Mouse (Mus musculus) neural tube, embryonic 15.5 days (tissue): ENCODE results near the gene H2-Ob. TPM values are rescaled to one million over a fixed set of nuclear protein-coding genes. Genes with fewer than 3 reads are reported as not detected.
A peak's percentile ranks its signal among the peaks of the same experiment; 100 is the strongest.

Experiments
- ATAC-seq: fragments of 200-750 bp; cut with Nextera tagmentation; 2 replicates; pipeline ENCODE4 v1.8.0; 2017; ENCODE audit warnings: mild to moderate bottlenecking, moderate TSS enrichment, moderate library complexity; ENCODE audit not compliant: low FRiP score
- H3K27ac ChIP-seq: fragments of 300-500 bp; sonication (generic); replicated peaks from 2 replicates; pipeline ENCODE4 v1.5.1; 2015; ENCODE audit warnings: mild to moderate bottlenecking, inconsistent platforms
- H3K27me3 ChIP-seq: fragments of 300-500 bp; sonication (generic); replicated peaks from 2 replicates; pipeline ENCODE4 v1.6.1; 2015; ENCODE audit warnings: inconsistent platforms
- H3K36me3 ChIP-seq: fragments of 300-500 bp; sonication (generic); 2 replicates; pipeline ENCODE4 v1.6.1; 2015; ENCODE audit warnings: inconsistent platforms
- H3K4me1 ChIP-seq: fragments of 300-500 bp; sonication (generic); 2 replicates; pipeline ENCODE4 v1.6.1; 2015; ENCODE audit warnings: inconsistent platforms
- H3K4me2 ChIP-seq: fragments of 300-500 bp; sonication (generic); 2 replicates; pipeline ENCODE4 v1.6.1; 2015; ENCODE audit warnings: inconsistent platforms, mild to moderate bottlenecking, moderate library complexity
- H3K4me3 ChIP-seq: fragments of 300-500 bp; sonication (generic); replicated peaks from 2 replicates; pipeline ENCODE4 v1.5.1; 2015; ENCODE audit warnings: mild to moderate bottlenecking, inconsistent platforms
- H3K9ac ChIP-seq: fragments of 300-500 bp; sonication (generic); replicated peaks from 2 replicates; pipeline ENCODE4 v1.6.1; 2015; ENCODE audit warnings: mild to moderate bottlenecking, inconsistent platforms
- H3K9me3 ChIP-seq: fragments of 300-500 bp; sonication (generic); replicated peaks from 2 replicates; pipeline ENCODE4 v1.6.1; 2016; ENCODE audit warnings: inconsistent platforms
- WGBS: fragments of 180-500 bp; shearing (Covaris S2); methylation state at CpG from one replicate; pipeline ENCODE4 v1.1.7; 2015; ENCODE audit warnings: mixed read lengths; 5-methylcytosine and 5-hydroxymethylcytosine counted together
- polyA plus RNA-seq: library from polyadenylated mRNA; unstranded; fragments of >200 nt; fragmentation: Nextera tagmentation; extraction: Ambion mirVana; gene quantifications from 2 replicates; pipeline ENCODE4 v1.2.1, GENCODE M21; 2015

Gene H2-Ob
- polyA plus RNA-seq, 1 experiment from 2014 or later = 0.08 TPM

GRCm38 (mm10) chr17:34288131-34288530 lies 49.4 kb downstream of the H2-Ob start:
- WGBS = 78% methylated on average over 3 of the region's 3 CpGs
- no peaks in the 10 kb centered on the region for H3K27me3 ChIP-seq
- H3K27ac ChIP-seq = no peak overlapping the region
- peaks cover 5% of the 10 kb centered on the region; the same call in 1 of the 2 replicates for H3K4me1 ChIP-seq
- no peak overlapping the region for H3K4me3 ChIP-seq
- H3K9me3 ChIP-seq = no peaks in the 10 kb centered on the region
- H3K36me3 ChIP-seq = no peaks in the 10 kb centered on the region
- no peak for ATAC-seq
- H3K9ac ChIP-seq = no peak overlapping the region
- H3K4me2 ChIP-seq = no peak overlapping the region

GRCm38 (mm10) chr17:34291609-34292008 lies 52.9 kb downstream of the H2-Ob start:
- Histone ChIP-seq H3K4me2 (no peak overlapping the region; the same call in 1 of the 2 replicates), H3K4me3 (no peak overlapping the region), H3K27ac (no peak overlapping the region), H3K9ac (no peak overlapping the region), H3K9me3 (no peaks in the 10 kb centered on the region), H3K36me3 (no peaks in the 10 kb centered on the region), H3K27me3 (no peaks in the 10 kb centered on the region), H3K4me1 (peaks cover 13% of the 10 kb centered on the region)
- 16% methylated on average over 8 of the region's 8 CpGs for WGBS
- peak; percentile 85 for ATAC-seq

DNA sequence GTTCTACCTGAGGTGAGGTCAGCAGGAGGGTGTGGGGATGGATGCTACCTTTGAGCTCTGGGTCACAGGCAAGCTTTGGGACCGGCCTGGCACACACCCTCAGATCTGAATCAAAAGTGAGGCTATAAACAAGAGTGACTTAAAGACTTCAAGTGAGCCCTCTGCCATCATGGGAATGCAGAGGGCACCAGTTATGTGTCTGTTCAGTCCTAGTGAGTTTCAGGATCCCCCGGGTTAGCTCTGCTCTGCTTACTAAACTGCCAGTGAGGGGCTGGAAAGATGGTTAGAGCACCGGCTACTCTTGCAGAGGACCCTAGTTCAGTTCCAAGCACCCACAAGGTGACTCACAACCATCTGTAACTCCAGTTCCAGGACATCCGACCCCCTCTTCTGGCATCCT lies 53.9 kb downstream of the H2-Ob start:
- WGBS = 98% methylated on average over 4 of the region's 4 CpGs
- Histone ChIP-seq H3K4me3 (no peak overlapping the region), H3K9me3 (no peaks in the 10 kb centered on the region), H3K27me3 (no peaks in the 10 kb centered on the region), H3K9ac (no peak overlapping the region), H3K4me2 (no peak overlapping the region), H3K36me3 (no peaks in the 10 kb centered on the region), H3K4me1 (peaks cover 15% of the 10 kb centered on the region), H3K27ac (no peak overlapping the region)
- ATAC-seq = no peak

DNA sequence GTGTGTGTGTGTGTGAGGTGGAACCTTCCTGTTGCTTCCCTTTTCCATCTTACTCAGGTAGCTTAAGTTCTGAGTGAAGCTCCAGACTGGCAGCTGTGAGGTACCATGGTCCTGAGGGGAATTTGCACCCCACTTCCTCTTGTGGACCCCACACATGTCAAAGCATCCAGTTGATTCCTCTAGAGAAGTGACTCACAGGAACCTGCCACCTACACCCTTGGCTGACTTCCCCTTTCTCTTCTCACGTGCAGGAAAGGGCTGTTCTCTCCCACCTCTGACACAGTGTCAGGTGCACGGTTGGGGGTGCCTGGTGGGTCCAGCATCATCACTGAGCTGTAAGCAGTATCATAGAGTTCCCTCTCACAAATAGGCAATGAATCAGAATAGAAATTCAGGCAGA lies 54.8 kb downstream of the H2-Ob start:
- Histone ChIP-seq H3K27ac (no peak overlapping the region), H3K9me3 (no peaks in the 10 kb centered on the region), H3K4me1 (peaks cover 15% of the 10 kb centered on the region), H3K4me2 (no peak overlapping the region), H3K9ac (no peak overlapping the region), H3K36me3 (no peaks in the 10 kb centered on the region), H3K4me3 (no peak overlapping the region), H3K27me3 (no peaks in the 10 kb centered on the region)
- whole genome bisulfite sequencing = 59% methylated on average over 2 of the region's 2 CpGs
- ATAC-seq = no peak

DNA sequence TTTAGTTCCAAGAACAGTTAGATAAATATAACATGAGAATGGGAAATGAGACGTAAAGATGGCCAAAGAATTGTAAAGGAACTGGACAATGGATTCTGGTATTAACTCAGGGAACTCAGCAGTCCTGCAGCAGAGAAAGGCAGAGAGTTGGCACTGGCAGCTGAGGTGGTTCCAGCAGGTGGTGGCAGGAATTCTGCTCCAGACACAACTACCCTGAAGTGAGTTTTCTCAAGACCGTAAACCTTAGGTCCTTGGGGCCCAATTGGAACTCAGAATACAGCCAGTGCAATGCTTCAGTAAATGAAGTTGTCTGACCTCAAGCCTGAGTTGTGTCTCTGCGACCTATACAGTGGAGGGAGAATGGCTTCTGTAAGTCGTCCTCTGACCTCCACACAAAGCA lies 55.5 kb downstream of the H2-Ob start:
- Histone ChIP-seq H3K4me1 (peaks cover 15% of the 10 kb centered on the region), H3K9ac (no peak overlapping the region), H3K4me2 (no peak overlapping the region), H3K27ac (no peak overlapping the region), H3K27me3 (no peaks in the 10 kb centered on the region), H3K4me3 (no peak overlapping the region), H3K9me3 (no peaks in the 10 kb centered on the region), H3K36me3 (no peaks in the 10 kb centered on the region)
- no peak for ATAC-seq
- WGBS = 75% methylated on average over 4 of the region's 4 CpGs

GRCm38 (mm10) chr17:34295307-34295706 lies 56.6 kb downstream of the H2-Ob start:
- Histone ChIP-seq H3K27me3 (no peaks in the 10 kb centered on the region), H3K4me3 (no peak overlapping the region)
- no peak for ATAC-seq

DNA sequence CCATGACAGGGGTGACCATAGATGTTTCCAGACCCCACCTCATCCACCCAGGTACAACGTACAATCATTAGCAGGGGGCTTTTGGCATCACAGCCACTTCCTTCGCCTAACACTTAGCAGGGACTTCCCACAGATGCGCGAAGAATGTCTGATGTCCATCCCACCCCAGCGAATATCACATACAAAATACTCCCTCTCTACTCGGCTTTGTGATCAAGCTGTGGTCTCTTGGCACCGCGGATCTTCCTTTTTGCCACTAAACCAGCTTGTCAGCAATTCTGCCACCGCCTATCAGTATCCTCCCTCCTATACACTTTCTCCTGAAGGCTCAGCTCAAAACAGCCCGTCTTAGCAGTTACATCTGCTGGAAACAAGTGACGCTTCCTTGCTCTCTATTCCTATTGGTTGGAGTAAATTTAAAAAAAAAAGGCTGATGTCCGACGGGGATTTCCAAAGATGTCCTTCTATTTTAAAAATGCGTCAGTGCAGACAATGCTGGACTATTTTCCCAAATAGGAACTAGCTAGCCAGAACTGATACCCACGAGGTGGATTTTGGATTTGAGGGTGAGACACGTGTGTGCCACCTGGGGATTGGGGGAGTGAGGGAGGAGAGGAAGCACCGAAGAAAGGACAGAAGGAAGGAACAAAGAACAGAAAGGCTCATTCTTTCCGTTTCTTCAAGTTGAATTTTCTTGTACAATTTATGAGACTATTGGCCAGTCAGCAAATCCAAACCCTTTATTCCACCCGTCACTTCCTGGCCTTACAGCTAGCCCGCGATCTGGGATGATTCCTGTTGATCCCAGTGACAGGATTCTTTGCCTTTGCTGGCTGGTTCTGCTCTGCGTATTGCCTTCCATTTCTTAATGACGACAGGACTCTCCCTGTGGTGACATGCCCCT lies 57.4 kb downstream of the H2-Ob start:
- Histone ChIP-seq H3K4me2 (peak overlapping the region; percentile 54), H3K4me1 (peaks cover 15% of the 10 kb centered on the region), H3K36me3 (no peaks in the 10 kb centered on the region), H3K9me3 (no peaks in the 10 kb centered on the region), H3K27ac (peak overlapping the region; percentile 68), H3K9ac (peak overlapping the region; percentile 37), H3K27me3 (no peaks in the 10 kb centered on the region), H3K4me3 (peak overlapping the region; percentile 46)
- 21% methylated on average over 23 of the region's 23 CpGs for WGBS
- ATAC-seq = peak; percentile 92

More at GRCm38 (mm10) chr17:34295307-34295706, 56.6 kb downstream of the H2-Ob start:
- no peaks in the 10 kb centered on the region for H3K9me3 ChIP-seq
- no peak overlapping the region for H3K9ac ChIP-seq
- no peak overlapping the region for H3K27ac ChIP-seq
- no peaks in the 10 kb centered on the region for H3K36me3 ChIP-seq
- peaks cover 15% of the 10 kb centered on the region for H3K4me1 ChIP-seq
- H3K4me2 ChIP-seq = no peak overlapping the region

DNA sequence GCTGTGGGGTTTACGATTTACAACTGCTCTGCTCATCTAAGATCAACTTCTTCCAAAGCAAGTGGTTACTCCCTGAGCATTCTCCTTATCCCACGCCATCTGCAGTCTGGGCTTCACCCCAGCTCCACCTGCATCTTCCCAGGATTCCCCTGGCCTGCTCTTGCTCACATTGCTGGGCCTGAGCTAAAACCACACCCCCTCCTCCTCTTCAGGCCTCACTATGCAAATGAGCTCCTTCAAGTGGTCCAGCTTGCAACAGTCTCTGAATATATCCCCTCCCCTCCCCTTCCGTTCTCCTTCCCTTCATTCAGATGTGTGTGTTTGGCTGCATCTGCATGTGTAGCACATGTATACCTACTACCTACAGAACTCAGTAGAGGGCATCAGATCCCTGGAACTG lies 60.7 kb downstream of the H2-Ob start:
- no peaks in the 10 kb centered on the region for H3K36me3 ChIP-seq
- H3K4me3 ChIP-seq = no peak overlapping the region
- WGBS = 72% methylated on average over 3 of the region's 3 CpGs
- H3K4me1 ChIP-seq = peaks cover 11% of the 10 kb centered on the region
- no peak overlapping the region for H3K27ac ChIP-seq
- H3K9ac ChIP-seq = no peak overlapping the region
- no peaks in the 10 kb centered on the region for H3K9me3 ChIP-seq
- H3K27me3 ChIP-seq = no peaks in the 10 kb centered on the region
- ATAC-seq = no peak
- H3K4me2 ChIP-seq = no peak overlapping the region

DNA sequence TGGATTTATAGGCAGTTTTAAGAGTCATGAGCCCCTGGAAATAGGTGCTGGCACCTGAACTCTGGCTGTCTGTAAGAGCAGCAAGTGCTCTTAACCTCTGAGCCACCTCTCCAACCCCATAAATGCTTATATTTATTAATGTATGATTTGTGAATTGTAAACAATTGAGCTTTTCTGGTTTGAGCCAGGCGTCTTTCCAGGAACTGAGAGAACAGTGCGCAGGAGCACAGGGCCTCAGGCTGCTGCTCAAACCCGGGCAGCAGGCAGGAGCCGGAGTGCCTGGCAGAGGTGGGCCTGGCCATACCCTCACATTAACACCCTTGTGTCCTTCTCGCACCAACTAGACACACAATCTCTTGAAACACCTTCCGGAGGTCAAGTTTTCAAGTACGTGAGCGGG lies 61.4 kb downstream of the H2-Ob start:
- Histone ChIP-seq H3K4me1 (peaks cover 11% of the 10 kb centered on the region), H3K4me2 (no peak overlapping the region), H3K9ac (no peak overlapping the region), H3K4me3 (no peak overlapping the region), H3K36me3 (no peaks in the 10 kb centered on the region), H3K9me3 (no peaks in the 10 kb centered on the region), H3K27ac (no peak overlapping the region), H3K27me3 (no peaks in the 10 kb centered on the region)
- WGBS = 93% methylated on average over 8 of the region's 8 CpGs
- ATAC-seq = no peak

DNA sequence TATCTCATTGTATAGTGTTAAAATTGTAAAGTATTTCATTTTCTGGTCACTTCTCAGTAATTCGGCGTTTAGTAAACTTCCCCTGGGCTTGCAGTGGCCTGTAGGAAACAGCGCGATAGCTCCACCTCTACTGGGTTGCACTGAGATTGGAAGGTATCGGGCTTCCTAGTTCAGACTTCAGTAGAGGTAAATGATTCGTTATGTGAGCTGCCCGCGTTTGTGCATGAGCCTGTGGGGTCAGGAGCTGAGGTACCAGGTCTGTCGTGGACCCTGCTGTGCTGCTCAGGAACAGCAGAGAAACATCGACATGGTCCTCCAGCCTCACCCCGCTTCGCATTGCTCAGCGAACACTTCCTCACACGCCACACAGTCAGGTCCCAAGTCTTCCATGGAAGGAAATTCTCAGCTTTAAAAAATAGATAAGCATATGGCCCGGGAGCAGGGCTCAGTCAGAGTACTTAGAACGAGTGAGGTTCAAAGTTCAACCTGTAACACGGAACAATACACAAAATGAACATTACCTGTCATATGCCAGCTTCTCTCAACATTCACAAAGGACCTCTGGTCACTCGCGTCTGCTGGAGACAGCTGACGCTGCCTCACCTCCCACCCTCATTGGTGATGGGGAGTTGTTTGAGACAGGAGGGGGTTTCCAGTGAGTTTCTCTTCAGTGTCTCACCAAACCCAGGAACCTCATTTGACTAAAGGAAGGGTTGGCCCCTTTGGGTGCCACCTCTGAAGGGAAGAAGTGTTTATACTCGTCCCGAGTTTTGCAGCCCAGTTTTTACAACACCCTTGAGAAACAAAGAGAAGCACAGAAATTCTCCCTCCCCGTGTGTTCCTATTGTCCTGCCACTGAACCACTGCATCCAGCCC lies 62.2 kb downstream of the H2-Ob start:
- H3K4me2 ChIP-seq = no peak overlapping the region
- 70% methylated on average over 23 of the region's 23 CpGs for WGBS

DNA sequence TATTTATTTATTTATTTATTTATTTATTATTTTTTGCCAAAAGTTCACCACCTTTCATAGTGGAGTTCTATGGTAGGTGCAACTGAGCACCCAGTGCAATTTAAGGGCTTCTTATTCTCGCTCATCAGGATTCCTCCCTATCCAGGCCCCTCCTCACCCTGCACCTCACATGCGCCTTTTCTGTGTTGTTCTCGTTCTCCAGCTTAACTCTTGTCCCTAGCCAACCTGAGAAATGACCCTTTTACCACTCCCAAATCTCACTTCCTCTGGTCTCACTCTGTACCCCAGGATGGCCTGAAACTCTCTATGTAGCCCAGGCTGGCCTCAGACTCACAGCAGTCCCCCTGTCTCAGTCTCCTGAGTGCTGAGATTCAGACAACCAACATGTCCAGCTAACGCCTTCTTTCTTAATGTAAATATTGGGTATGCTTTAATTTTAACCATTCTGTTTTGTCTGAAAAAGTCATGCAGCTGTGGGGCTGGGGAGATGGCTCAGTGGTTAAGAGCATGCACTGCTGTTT lies 63.0 kb downstream of the H2-Ob start:
- WGBS = 80% methylated on average over 4 of the region's 4 CpGs
- Histone ChIP-seq H3K4me3 (no peak overlapping the region), H3K4me1 (0 out of 2 replicates have a peak, but pooled peaks cover 1% of the 10 kb centered on the region), H3K9me3 (no peaks in the 10 kb centered on the region), H3K27me3 (no peaks in the 10 kb centered on the region), H3K4me2 (no peak overlapping the region), H3K27ac (no peak overlapping the region), H3K9ac (no peak overlapping the region), H3K36me3 (no peaks in the 10 kb centered on the region)
- ATAC-seq = no peak

More for the DNA sequence above, 62.2 kb downstream of the H2-Ob start:
- Histone ChIP-seq H3K9me3 (no peaks in the 10 kb centered on the region), H3K4me3 (no peak overlapping the region), H3K4me1 (peaks cover 8% of the 10 kb centered on the region), H3K9ac (no peak overlapping the region), H3K27me3 (no peaks in the 10 kb centered on the region), H3K36me3 (no peaks in the 10 kb centered on the region), H3K27ac (no peak overlapping the region)
- ATAC-seq = no peak
